Mouse (Mus musculus) B cell, adult 67 days (primary cell): Measurements from ENCODE around the gene Lingo1. TPM values are rescaled to one million over a fixed set of nuclear protein-coding genes. Genes with fewer than 3 reads are reported as not detected.

ENCODE experiments used
- total RNA-seq, 2 experiments: library from RNA; stranded (reverse); gene quantifications; 4 replicates each; pipeline ENCODE4 v1.2.4; 2023

Lingo1 gene
- not detected for total RNA-seq

DNA sequence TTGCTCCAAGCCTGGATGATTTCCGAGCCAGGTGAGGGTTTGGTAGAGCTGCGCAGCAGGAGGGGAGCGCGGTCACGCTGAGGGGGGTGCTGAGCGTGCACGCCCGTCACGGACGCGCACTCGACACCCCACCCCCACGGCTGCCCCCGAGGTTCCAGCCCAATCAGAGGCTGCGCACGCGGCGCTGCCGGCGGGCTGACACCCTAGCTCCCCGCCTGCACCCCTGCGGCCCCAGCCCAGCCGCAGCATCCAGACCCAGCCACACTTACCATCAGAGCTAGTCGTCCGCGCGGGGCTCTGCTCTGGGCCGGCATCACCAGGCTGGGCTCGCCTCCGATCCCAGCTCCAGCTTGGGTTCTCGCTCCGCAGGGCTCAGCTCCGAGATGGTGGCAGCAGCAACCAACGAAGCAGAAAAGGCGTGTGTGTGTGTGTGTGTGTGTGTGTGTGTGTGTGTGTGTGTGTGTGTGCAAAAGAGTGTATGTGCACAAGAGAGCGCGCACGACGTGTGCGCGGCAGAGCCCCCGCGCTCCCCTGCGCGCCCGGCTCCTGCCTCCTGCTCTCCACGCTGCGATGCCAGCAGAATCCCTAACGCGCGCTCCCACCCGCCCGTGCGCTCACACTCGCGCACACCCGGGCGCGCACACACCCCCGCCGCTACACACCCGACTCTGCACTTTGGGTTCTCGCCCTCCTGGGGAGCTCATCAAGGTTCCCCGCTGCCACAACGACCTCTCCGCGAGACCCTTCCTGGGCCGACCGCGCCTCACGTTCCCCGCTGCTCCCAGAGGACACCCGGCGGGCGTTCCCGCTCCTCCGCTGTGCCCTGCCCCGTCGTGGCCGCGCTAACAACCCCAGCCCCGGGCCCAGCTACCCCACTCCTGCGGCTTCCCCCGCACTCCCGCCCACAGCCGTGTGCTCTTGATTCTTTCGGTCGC lies at the start of gene Lingo1:
TSS of gene Lingo1 (minus strand) at position 748 of the 935 bp plus-strand sequence.

Other genes with a start within 250 kb of the Lingo1 start
- gene Odf3l1, start 68.2 kb upstream of the Lingo1 start, total RNA-seq: not detected
- not detected for gene Cspg4, start 68.6 kb upstream of the Lingo1 start, total RNA-seq
- gene Snx33, start 131.9 kb upstream of the Lingo1 start, total RNA-seq: 10 to 100 TPM; 12.8 to 14.1 TPM
- 10 to 100 TPM; 73.8 to 76.2 TPM for gene Imp3, start 141.0 kb upstream of the Lingo1 start, total RNA-seq
- gene Snupn, start 154.4 kb upstream of the Lingo1 start, total RNA-seq: 10 to 100 TPM in 1 of 2 experiments, 1 to 10 TPM in 1; 9.5 to 12.5 TPM
- gene Ptpn9, start 198.5 kb upstream of the Lingo1 start, total RNA-seq: 10 to 100 TPM; 15.1 to 16.6 TPM